Mouse (Mus musculus): ENCODE data around the gene Adarb1. TPM values are rescaled to one million over a fixed set of nuclear protein-coding genes. Genes with fewer than 3 reads are reported as not detected.
A peak's percentile ranks its signal among the peaks of the same experiment; 100 is the strongest.

The Adarb1 gene
- polyA plus RNA-seq, 1 experiment = 10.9 TPM

DNA sequence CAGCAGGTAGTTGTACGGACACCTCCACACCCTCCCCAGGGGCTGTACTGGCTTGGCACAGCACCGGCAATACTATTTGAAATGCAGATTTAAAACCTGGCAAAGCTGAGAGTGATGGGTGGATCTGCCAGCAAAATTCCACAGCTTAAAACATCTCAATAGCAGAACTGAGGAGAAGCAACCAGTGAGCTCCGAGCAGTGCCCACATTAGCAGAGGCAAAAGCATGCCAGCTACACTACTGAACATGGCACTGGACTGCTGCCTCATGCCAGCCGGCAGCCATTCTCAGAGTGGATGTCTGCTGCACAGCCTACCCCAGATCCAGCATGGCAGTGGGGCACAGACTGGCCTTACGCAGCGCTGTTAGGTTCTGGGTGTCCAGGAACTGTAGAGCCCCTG is 93.4 kb downstream of the Adarb1 start:
- no peaks in the 10 kb centered on the region for H3K36me3 ChIP-seq (ENCODE audit: control insufficient read depth, insufficient read depth, low read length)
- TF ChIP-seq POLR2A (IDR thresholded peaks at IDR 0.05; ENCODE audit: control insufficient read depth, low read depth, low read length) (no peak), CTCF (IDR thresholded peaks at IDR 0.05; ENCODE audit: control insufficient read depth, insufficient read depth, insufficient replicate concordance, low read depth, low read length) (0 out of 2 replicates have a peak, but pooled peaks have one; percentile 1)

DNA sequence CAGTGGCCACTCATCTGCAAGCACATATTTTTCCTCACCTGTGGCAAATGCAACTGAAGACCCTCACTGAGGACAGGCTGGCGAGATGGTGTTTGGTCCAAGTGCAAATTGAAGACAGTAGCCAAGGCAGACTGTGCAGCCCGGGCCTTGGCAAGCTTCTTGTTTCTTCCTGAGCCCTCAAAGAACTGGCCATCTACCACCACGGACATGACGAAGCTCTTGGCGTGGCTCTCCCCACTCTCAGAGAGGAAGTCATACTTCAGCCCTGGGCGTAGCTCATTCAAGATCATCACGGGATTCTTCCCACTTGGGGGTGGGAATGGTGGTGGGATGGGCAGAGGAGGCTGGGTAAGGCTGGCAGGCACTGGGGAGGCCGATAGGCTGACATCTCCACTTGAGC is 96.5 kb downstream of the Adarb1 start:
- Histone ChIP-seq H3K36me3 (ENCODE audit: control insufficient read depth, insufficient read depth, low read length) (no peaks in the 10 kb centered on the region), H3K4me1 (ENCODE audit: control insufficient read depth, insufficient read depth, low read length) (no peaks in the 10 kb centered on the region), H3K27me3 (ENCODE audit: control insufficient read depth, insufficient read depth, low read length) (no peaks in the 10 kb centered on the region), H3K27ac (ENCODE audit: control insufficient read depth, insufficient read depth, low read depth, low read length) (no peak overlapping the region), H3K4me3 (ENCODE audit: control insufficient read depth, low read depth, low read length) (no peak overlapping the region)
- no peak for TF ChIP-seq POLR2A (IDR thresholded peaks at IDR 0.05; ENCODE audit: control insufficient read depth, low read depth, low read length)

More for the DNA sequence above, 93.4 kb downstream of the Adarb1 start:
- Histone ChIP-seq H3K27ac (ENCODE audit: control insufficient read depth, insufficient read depth, low read depth, low read length) (no peak overlapping the region), H3K27me3 (ENCODE audit: control insufficient read depth, insufficient read depth, low read length) (no peaks in the 10 kb centered on the region), H3K4me3 (ENCODE audit: control insufficient read depth, low read depth, low read length) (no peak overlapping the region), H3K4me1 (ENCODE audit: control insufficient read depth, insufficient read depth, low read length) (no peaks in the 10 kb centered on the region)

DNA sequence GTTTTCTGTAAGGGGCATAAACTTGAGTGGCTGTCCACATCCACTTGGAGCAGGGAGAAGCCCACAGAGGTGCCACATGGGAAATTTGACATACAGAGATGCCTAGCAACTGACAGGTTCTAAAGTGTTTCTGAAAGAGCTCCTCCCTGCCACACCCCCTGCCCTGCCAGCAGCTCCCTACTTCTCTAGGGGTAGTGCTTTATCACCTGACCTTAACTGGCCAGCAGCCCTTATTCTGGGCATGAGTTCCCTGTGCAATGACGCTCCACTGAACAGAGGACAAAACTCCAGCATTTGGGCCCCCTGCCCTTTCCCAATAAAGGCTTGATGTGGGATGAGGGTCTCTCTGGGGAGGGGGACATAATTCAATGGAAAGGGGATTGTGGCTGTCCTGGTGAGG is 97.1 kb downstream of the Adarb1 start:
- TF ChIP-seq CTCF (IDR thresholded peaks at IDR 0.05; ENCODE audit: control insufficient read depth, insufficient read depth, insufficient replicate concordance, low read depth, low read length) = no peak
- TF ChIP-seq POLR2A (IDR thresholded peaks at IDR 0.05; ENCODE audit: control insufficient read depth, low read depth, low read length) = no peak
- Histone ChIP-seq H3K27me3 (ENCODE audit: control insufficient read depth, insufficient read depth, low read length) (no peaks in the 10 kb centered on the region), H3K27ac (ENCODE audit: control insufficient read depth, insufficient read depth, low read depth, low read length) (no peak overlapping the region), H3K4me1 (ENCODE audit: control insufficient read depth, insufficient read depth, low read length) (no peaks in the 10 kb centered on the region), H3K36me3 (ENCODE audit: control insufficient read depth, insufficient read depth, low read length) (no peaks in the 10 kb centered on the region), H3K4me3 (ENCODE audit: control insufficient read depth, low read depth, low read length) (no peak overlapping the region)

DNA sequence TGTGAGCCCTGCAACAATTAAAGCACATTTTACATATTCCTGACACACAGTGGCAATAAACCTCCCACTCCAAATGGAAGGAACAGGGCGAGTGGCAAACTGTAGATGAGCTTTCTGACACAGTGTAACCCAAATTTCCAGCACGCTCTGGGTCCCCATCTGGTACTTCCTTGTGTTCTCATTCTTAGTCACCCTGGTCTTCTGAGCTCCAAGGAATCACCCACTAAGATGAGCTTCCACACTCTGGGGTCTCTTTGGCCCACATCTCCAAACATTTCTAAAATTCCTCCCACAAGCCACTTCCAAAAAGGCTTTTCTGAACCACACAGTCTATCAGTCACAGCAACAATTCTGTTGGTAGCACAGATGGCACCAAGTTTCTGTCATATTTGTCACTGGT is 102.4 kb downstream of the Adarb1 start:
- Histone ChIP-seq H3K4me1 (ENCODE audit: control insufficient read depth, insufficient read depth, low read length) (no peaks in the 10 kb centered on the region), H3K4me3 (ENCODE audit: control insufficient read depth, low read depth, low read length) (no peak overlapping the region), H3K36me3 (ENCODE audit: control insufficient read depth, insufficient read depth, low read length) (no peaks in the 10 kb centered on the region), H3K27ac (ENCODE audit: control insufficient read depth, insufficient read depth, low read depth, low read length) (no peak overlapping the region), H3K27me3 (ENCODE audit: control insufficient read depth, insufficient read depth, low read length) (no peaks in the 10 kb centered on the region)
- TF ChIP-seq POLR2A (IDR thresholded peaks at IDR 0.05; ENCODE audit: control insufficient read depth, low read depth, low read length) = no peak
- TF ChIP-seq CTCF (IDR thresholded peaks at IDR 0.05; ENCODE audit: control insufficient read depth, insufficient read depth, insufficient replicate concordance, low read depth, low read length) = no peak

DNA sequence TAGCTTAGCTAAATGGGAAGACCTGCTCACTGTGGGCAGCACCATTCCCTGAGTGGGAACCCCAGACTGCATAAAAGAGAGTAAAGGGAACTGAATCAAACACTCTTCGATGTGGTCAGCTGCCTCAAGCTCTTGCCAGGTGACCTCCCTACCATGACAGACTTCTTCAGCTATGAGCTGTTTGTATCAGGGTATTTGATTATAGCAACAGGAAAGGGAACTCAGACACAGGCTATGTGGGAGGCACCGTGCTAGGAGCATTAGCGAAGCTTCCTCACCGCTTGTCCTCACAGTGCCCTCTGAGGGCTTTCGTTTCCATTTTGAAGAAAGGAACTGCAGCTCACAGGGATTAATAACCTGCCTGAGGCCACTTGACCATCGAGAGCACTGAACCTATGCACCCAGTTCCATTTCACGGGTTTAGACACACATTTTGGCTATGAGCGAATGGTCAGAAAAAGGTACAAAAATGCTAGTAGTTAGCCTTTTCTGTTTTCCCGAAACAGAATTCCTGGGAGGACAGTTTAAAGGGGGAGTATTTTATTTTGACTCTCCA is 103.3 kb downstream of the Adarb1 start:
- no peaks in the 10 kb centered on the region for H3K36me3 ChIP-seq (ENCODE audit: control insufficient read depth, insufficient read depth, low read length)
- H3K4me3 ChIP-seq (ENCODE audit: control insufficient read depth, low read depth, low read length) = no peak overlapping the region
- H3K27me3 ChIP-seq (ENCODE audit: control insufficient read depth, insufficient read depth, low read length) = no peaks in the 10 kb centered on the region
- H3K4me1 ChIP-seq (ENCODE audit: control insufficient read depth, insufficient read depth, low read length) = no peaks in the 10 kb centered on the region
- TF ChIP-seq POLR2A (IDR thresholded peaks at IDR 0.05; ENCODE audit: control insufficient read depth, low read depth, low read length) = no peak
- no peak for TF ChIP-seq CTCF (IDR thresholded peaks at IDR 0.05; ENCODE audit: control insufficient read depth, insufficient read depth, insufficient replicate concordance, low read depth, low read length)
- H3K27ac ChIP-seq (ENCODE audit: control insufficient read depth, insufficient read depth, low read depth, low read length) = no peak overlapping the region

DNA sequence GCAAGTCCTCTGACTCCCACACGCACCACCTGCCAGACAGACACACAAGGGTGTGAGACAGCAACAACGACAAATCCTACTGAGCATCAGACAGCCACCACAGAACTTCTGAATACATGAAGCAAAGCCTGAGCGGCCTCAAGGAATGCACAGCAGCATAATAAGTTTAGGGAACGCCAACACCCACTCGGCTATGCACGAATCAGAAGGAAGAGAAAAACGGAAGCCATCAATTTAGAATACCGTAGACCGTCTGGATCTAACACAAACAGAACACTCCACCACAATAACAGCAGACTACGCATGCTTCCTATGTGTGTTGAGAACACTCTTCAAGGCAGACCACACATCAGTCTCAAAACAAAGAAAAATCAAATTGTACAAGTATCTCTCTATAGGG is 109.1 kb downstream of the Adarb1 start:
- Histone ChIP-seq H3K4me3 (ENCODE audit: control insufficient read depth, low read depth, low read length) (no peak overlapping the region), H3K27ac (ENCODE audit: control insufficient read depth, insufficient read depth, low read depth, low read length) (no peak overlapping the region), H3K27me3 (ENCODE audit: control insufficient read depth, insufficient read depth, low read length) (no peaks in the 10 kb centered on the region), H3K36me3 (ENCODE audit: control insufficient read depth, insufficient read depth, low read length) (no peaks in the 10 kb centered on the region), H3K4me1 (ENCODE audit: control insufficient read depth, insufficient read depth, low read length) (no peaks in the 10 kb centered on the region)
- no peak for TF ChIP-seq CTCF (IDR thresholded peaks at IDR 0.05; ENCODE audit: control insufficient read depth, insufficient read depth, insufficient replicate concordance, low read depth, low read length)
- TF ChIP-seq POLR2A (IDR thresholded peaks at IDR 0.05; ENCODE audit: control insufficient read depth, low read depth, low read length) = no peak

DNA sequence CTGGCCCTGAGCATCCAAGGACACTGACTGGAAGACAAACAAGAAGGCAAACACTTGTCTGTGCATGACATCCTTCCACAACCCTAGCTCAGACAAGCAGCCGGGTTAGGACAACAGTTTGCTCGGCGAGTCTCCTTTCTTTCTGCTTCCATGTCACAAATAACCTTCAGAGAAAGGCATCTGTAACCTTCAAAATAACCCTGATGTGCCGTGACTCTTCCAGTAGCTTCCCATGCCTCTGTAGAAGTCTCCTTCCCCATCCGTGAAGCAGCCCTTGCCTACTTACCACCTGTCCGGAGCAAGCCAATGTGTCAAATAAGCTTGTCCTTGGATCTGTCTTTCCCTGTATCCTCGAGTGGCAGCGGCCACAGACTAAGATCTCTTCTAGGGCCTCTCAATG is 112.3 kb downstream of the Adarb1 start:
- no peak for TF ChIP-seq POLR2A (IDR thresholded peaks at IDR 0.05; ENCODE audit: control insufficient read depth, low read depth, low read length)
- no peak for TF ChIP-seq CTCF (IDR thresholded peaks at IDR 0.05; ENCODE audit: control insufficient read depth, insufficient read depth, insufficient replicate concordance, low read depth, low read length)
- Histone ChIP-seq H3K4me3 (ENCODE audit: control insufficient read depth, low read depth, low read length) (no peak overlapping the region), H3K36me3 (ENCODE audit: control insufficient read depth, insufficient read depth, low read length) (no peaks in the 10 kb centered on the region), H3K27me3 (ENCODE audit: control insufficient read depth, insufficient read depth, low read length) (no peaks in the 10 kb centered on the region), H3K27ac (ENCODE audit: control insufficient read depth, insufficient read depth, low read depth, low read length) (no peak overlapping the region), H3K4me1 (ENCODE audit: control insufficient read depth, insufficient read depth, low read length) (no peaks in the 10 kb centered on the region)

All from testis, adult 2 months (tissue).